Mouse (Mus musculus) neural tube, embryonic 10.5 days (tissue): Measurements from ENCODE around the gene Zswim1.
"Not testable (repeated sequence)": the region's sequence is repeated elsewhere in the genome, so short reads cannot be mapped to it uniquely, and the experiment has no call there.

ENCODE experiments used
- DNase-seq: peaks from one replicate; pipeline ENCODE4 v3.0.0-alpha.2; 2017; ENCODE audit warnings: low spot score; ENCODE audit errors: extremely low spot score

Zswim1 gene

GRCm38 (mm10) chr2:164862179-164862861 is 39.8 kb downstream of the Zswim1 start:
- DNase-seq = peak; percentile 66

GRCm38 (mm10) chr2:164863411-164863810 is 40.9 kb downstream of the Zswim1 start:
- DNase-seq = not testable (repeated sequence)

- DNase-seq = no peak
These were observed 42.1 kb downstream of the Zswim1 start for GRCm38 (mm10) chr2:164864593-164864992.

- no peak for DNase-seq
These were observed 44.5 kb downstream of the Zswim1 start for GRCm38 (mm10) chr2:164866741-164867551.

- no peak for DNase-seq
These were observed 45.1 kb downstream of the Zswim1 start for GRCm38 (mm10) chr2:164867566-164867965.

- no peak for DNase-seq
These were observed 46.0 kb downstream of the Zswim1 start for GRCm38 (mm10) chr2:164868491-164868890.

GRCm38 (mm10) chr2:164871602-164872303 is 49.3 kb downstream of the Zswim1 start:
- DNase-seq = no peak

- DNase-seq = no peak
These were observed 51.1 kb downstream of the Zswim1 start for GRCm38 (mm10) chr2:164873621-164874020.

GRCm38 (mm10) chr2:164874239-164874769 is 51.8 kb downstream of the Zswim1 start:
- DNase-seq = no peak

- not testable (repeated sequence) for DNase-seq
These were observed 53.2 kb downstream of the Zswim1 start for GRCm38 (mm10) chr2:164875648-164876047.
